Mouse (Mus musculus) heart, adult 2 months (tissue): ENCODE data around the gene Rnf114. TPM values are rescaled to one million over a fixed set of nuclear protein-coding genes. Genes with fewer than 3 reads are reported as not detected.

Experiments used
- DNase-seq, 2 experiments: peaks; one replicate each; pipeline ENCODE4 v3.0.0; 2021
- H3K27ac ChIP-seq: fragments of 200-600 bp; 2 replicates; pipeline ENCODE4 v1.8.1; 2022
- H3K27me3 ChIP-seq: fragments of 200-500 bp; 2 replicates; pipeline ENCODE4 v1.6.1; 2012; ENCODE audit warnings: mild to moderate bottlenecking, low read length, inconsistent platforms, mixed read lengths; ENCODE audit not compliant: control insufficient read depth, insufficient read depth
- H3K36me3 ChIP-seq: fragments of 200-500 bp; 2 replicates; pipeline ENCODE4 v1.6.1; 2012; ENCODE audit warnings: low read length, inconsistent platforms; ENCODE audit not compliant: control insufficient read depth, insufficient read depth
- H3K4me1 ChIP-seq: fragments of 200-500 bp; 2 replicates; pipeline ENCODE4 v1.6.1; 2011; ENCODE audit warnings: low read length; ENCODE audit not compliant: control insufficient read depth, insufficient read depth
- H3K4me3 ChIP-seq: fragments of 200-600 bp; 2 replicates; pipeline ENCODE4 v1.8.1; 2022
- H3K79me2 ChIP-seq: fragments of 200-500 bp; replicated peaks from 2 replicates; pipeline ENCODE4 v1.6.1; 2012; ENCODE audit warnings: mild to moderate bottlenecking, inconsistent platforms, low read length, moderate library complexity, mixed read lengths; ENCODE audit not compliant: control insufficient read depth, insufficient read depth
- H3K9ac ChIP-seq: fragments of 200-500 bp; 2 replicates; pipeline ENCODE4 v1.6.1; 2012; ENCODE audit warnings: low read depth, mild to moderate bottlenecking, control low read depth, inconsistent platforms, low read length, mixed read lengths
- CTCF ChIP-seq: fragments of 200-600 bp; IDR thresholded peaks from 2 replicates; pipeline ENCODE4 v1.8.1; 2022; ENCODE audit warnings: antibody characterized with exemption, mild to moderate bottlenecking, moderate library complexity
- EP300 ChIP-seq: fragments of 200-500 bp; IDR thresholded peaks from 2 replicates; pipeline ENCODE4 v1.6.1; 2011; ENCODE audit warnings: low read depth, low read length, control low read depth; ENCODE audit not compliant: insufficient read depth
- POLR2A ChIP-seq: fragments of 200-500 bp; IDR thresholded peaks from 2 replicates; pipeline ENCODE4 v1.6.1; 2011; ENCODE audit warnings: mild to moderate bottlenecking, low read depth, low read length, control low read depth; ENCODE audit not compliant: insufficient read depth
- WGBS: fragments of 180-500 bp; shearing (Covaris S2); methylation state at CpG from one replicate; pipeline ENCODE4 v1.1.7; 2018; 5-methylcytosine and 5-hydroxymethylcytosine counted together
- intact Hi-C: fragments of 180-260 bp; cut with DNase I; formaldehyde crosslinking; loops from one replicate; pipeline ENCODE4 v1.15.1; 2025
- polyA plus RNA-seq: library from polyadenylated mRNA; depleted of rRNA; stranded (reverse); fragments of >200 nt; gene quantifications from 2 replicates; pipeline ENCODE4 v1.2.3, GENCODE M21; 2012
- total RNA-seq, 2 experiments: library from RNA; stranded (reverse); gene quantifications; 2 replicates each; pipeline ENCODE4 v1.2.3; 2021

Rnf114 gene
- total and polyA plus RNA-seq, 3 experiments = 60.4 to 96.3 (median 76.7) TPM

- 31% methylated on average over 16 of the region's 16 CpGs for WGBS
Observed at GRCm38 (mm10) chr2:167543121-167544003, 50.9 kb downstream of the Rnf114 start.

GRCm38 (mm10) chr2:167544004-167544356, 51.5 kb downstream of the Rnf114 start:
- intact Hi-C loops = no loop called here
- DNase-seq = peak; percentile 48 to 60
- H3K27me3 ChIP-seq = no peaks in the 10 kb centered on the region
- no peak overlapping the region for H3K9ac ChIP-seq
- no peak overlapping the region for H3K4me3 ChIP-seq
- TF ChIP-seq CTCF (no peak), POLR2A (no peak), EP300 (no peak)
- H3K27ac ChIP-seq = peak overlapping the region; percentile 76
- WGBS = 19% methylated on average over 4 of the region's 4 CpGs
- H3K79me2 ChIP-seq = no peaks in the 10 kb centered on the region
- peaks cover 14% of the 10 kb centered on the region for H3K4me1 ChIP-seq
- H3K36me3 ChIP-seq = no peaks in the 10 kb centered on the region

More at GRCm38 (mm10) chr2:167543121-167544003, 50.9 kb downstream of the Rnf114 start:
- Histone ChIP-seq H3K27me3 (no peaks in the 10 kb centered on the region), H3K4me3 (no peak overlapping the region), H3K27ac (peak overlapping the region; percentile 76), H3K79me2 (no peaks in the 10 kb centered on the region), H3K9ac (no peak overlapping the region), H3K4me1 (peaks cover 14% of the 10 kb centered on the region), H3K36me3 (no peaks in the 10 kb centered on the region)
- TF ChIP-seq POLR2A = no peak
- no peak for TF ChIP-seq CTCF
- 0 out of 2 replicates have a peak, but pooled peaks have one; percentile 14 for TF ChIP-seq EP300
- intact Hi-C loops = loop anchor here (2.0 kb wide), 1 partner anchor 21 kb away; no protein-coding TSS in a partner anchor
- peak; percentile 67 to 71 for DNase-seq

- peak in 1 of 2 experiments; percentile 43 for DNase-seq
- H3K27me3 ChIP-seq = no peaks in the 10 kb centered on the region
- no peaks in the 10 kb centered on the region for H3K36me3 ChIP-seq
- H3K4me3 ChIP-seq = no peak overlapping the region
- intact Hi-C loops = no loop called here
- WGBS = 71% methylated on average over 5 of the region's 5 CpGs
- H3K27ac ChIP-seq = peak overlapping the region; percentile 76
- H3K9ac ChIP-seq = no peak overlapping the region
- peaks cover 14% of the 10 kb centered on the region for H3K4me1 ChIP-seq
- H3K79me2 ChIP-seq = no peaks in the 10 kb centered on the region
- TF ChIP-seq CTCF (no peak), POLR2A (no peak), EP300 (no peak)
Observed at GRCm38 (mm10) chr2:167544456-167544855, 52.0 kb downstream of the Rnf114 start.

- Histone ChIP-seq H3K4me3 (no peak overlapping the region), H3K79me2 (no peaks in the 10 kb centered on the region), H3K36me3 (no peaks in the 10 kb centered on the region), H3K4me1 (peaks cover 14% of the 10 kb centered on the region), H3K27ac (peak overlapping the region; percentile 26; the same call in 1 of the 2 replicates), H3K9ac (no peak overlapping the region), H3K27me3 (no peaks in the 10 kb centered on the region)
- TF ChIP-seq CTCF (no peak), EP300 (no peak), POLR2A (no peak)
- 51% methylated on average over 18 of the region's 18 CpGs for WGBS
- peak; percentile 40 to 45 for DNase-seq
- intact Hi-C loops = no loop called here
Observed at GRCm38 (mm10) chr2:167546447-167547195, 54.2 kb downstream of the Rnf114 start.

- no peaks in the 10 kb centered on the region for H3K27me3 ChIP-seq
- no peaks in the 10 kb centered on the region for H3K79me2 ChIP-seq
- no peak overlapping the region for H3K9ac ChIP-seq
- WGBS = 92% methylated on average over 8 of the region's 8 CpGs
- no peaks in the 10 kb centered on the region for H3K36me3 ChIP-seq
- no peak for DNase-seq
- no peak overlapping the region for H3K27ac ChIP-seq
- no peak overlapping the region for H3K4me3 ChIP-seq
- no peak for TF ChIP-seq CTCF
- TF ChIP-seq EP300 = no peak
- TF ChIP-seq POLR2A = no peak
- peaks cover 14% of the 10 kb centered on the region for H3K4me1 ChIP-seq
- intact Hi-C loops = no loop called here
Observed at GRCm38 (mm10) chr2:167547444-167547843, 55.0 kb downstream of the Rnf114 start.
